Mouse (Mus musculus) G1E (cell line): ENCODE measurements around the gene Pprc1.

Source experiments
- CTCF ChIP-seq: IDR thresholded peaks from 2 replicates; pipeline ENCODE4 v1.5.1; 2012; ENCODE audit warnings: low read depth, low read length, inconsistent platforms, mixed read lengths
- GATA1 ChIP-seq: IDR thresholded peaks from 2 replicates; pipeline ENCODE4 v1.6.1; 2012; ENCODE audit warnings: borderline replicate concordance, low read length, inconsistent platforms, mixed read lengths

GRCm38 (mm10) chr19:46046621-46047025, 1.9 kb downstream of the Pprc1 start:
- TF ChIP-seq CTCF: no peak
- TF ChIP-seq GATA1: no peak
